Mouse (Mus musculus) bone marrow, adult 2 months (tissue): ENCODE measurements around the gene Eif3d. TPM values are rescaled to one million over a fixed set of nuclear protein-coding genes. Genes with fewer than 3 reads are reported as not detected.
A peak's percentile ranks its signal among the peaks of the same experiment; 100 is the strongest.

Experiments used
- H3K27ac ChIP-seq: fragments of 200-500 bp; 2 replicates; pipeline ENCODE4 v1.5.1; 2012; ENCODE audit warnings: low read depth, mild to moderate bottlenecking, control low read depth, inconsistent platforms, low read length; ENCODE audit not compliant: control insufficient read depth, poor library complexity, insufficient read depth
- H3K4me1 ChIP-seq: fragments of 200-500 bp; 2 replicates; pipeline ENCODE4 v1.6.1; 2011; ENCODE audit warnings: low read length; ENCODE audit not compliant: control insufficient read depth, insufficient read depth
- H3K4me3 ChIP-seq: fragments of 200-500 bp; replicated peaks from 2 replicates; pipeline ENCODE3; 2011; ENCODE audit warnings: mild to moderate bottlenecking, low read depth, low read length, control low read depth; ENCODE audit not compliant: control insufficient read depth
- CTCF ChIP-seq: fragments of 200-500 bp; IDR thresholded peaks from 2 replicates; pipeline ENCODE4 v1.5.1; 2011; ENCODE audit warnings: low read length, control low read depth; ENCODE audit not compliant: control insufficient read depth, insufficient read depth
- POLR2A ChIP-seq: fragments of 200-500 bp; IDR thresholded peaks from 2 replicates; pipeline ENCODE4 v1.6.1; 2011; ENCODE audit warnings: low read depth, mild to moderate bottlenecking, control low read depth, low read length, borderline replicate concordance; ENCODE audit not compliant: control insufficient read depth
- WGBS: fragments of 180-500 bp; shearing (Covaris S2); methylation state at CpG from one replicate; pipeline ENCODE4 v1.1.7; 2018; 5-methylcytosine and 5-hydroxymethylcytosine counted together
- polyA plus RNA-seq: library from polyadenylated mRNA; stranded (reverse); fragments of >200 nt; gene quantifications from 2 replicates; pipeline ENCODE4 v1.2.4, GENCODE M21; 2011; ENCODE audit warnings: low replicate concordance; ENCODE audit not compliant: missing spikeins, insufficient read depth, insufficient read length

Gene Eif3d
- polyA plus RNA-seq, 1 experiment: 79.3 TPM

DNA sequence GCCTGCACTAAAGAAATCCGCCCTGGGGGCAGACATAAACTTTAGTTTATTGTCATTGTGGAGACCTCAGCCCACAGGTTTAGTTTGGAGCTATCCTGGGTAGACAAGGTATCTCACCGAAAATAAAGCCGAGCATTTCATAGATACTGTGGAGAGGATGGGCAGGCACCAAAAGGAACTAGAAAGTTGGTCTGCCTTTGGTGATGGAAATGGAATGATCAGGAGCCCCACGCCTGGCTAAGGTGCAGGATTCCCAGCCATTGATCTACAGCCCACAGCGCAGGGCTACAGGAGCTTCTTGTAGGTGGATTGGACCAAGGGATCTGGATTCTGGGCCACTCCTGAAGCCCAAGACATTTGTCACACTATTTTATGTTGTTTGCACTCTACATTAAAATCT is 13.0 kb downstream of the Eif3d start:
- Histone ChIP-seq H3K4me1 (peaks cover 3% of the 10 kb centered on the region; the same call in 1 of the 2 replicates), H3K4me3 (no peak overlapping the region), H3K27ac (no peak overlapping the region)
- WGBS: 68% methylated on average over 5 of the region's 5 CpGs
- TF ChIP-seq CTCF (no peak), POLR2A (no peak)

GRCm38 (mm10) chr15:77956404-77956901 is 14.2 kb downstream of the Eif3d start, which contains the start of gene Foxred2:
Gene Foxred2 (minus strand): TSS chr15:77956722.
- H3K4me1 ChIP-seq: peaks cover 3% of the 10 kb centered on the region; the same call in 1 of the 2 replicates
- TF ChIP-seq CTCF (peak; percentile 46; the same call in 1 of the 2 replicates), POLR2A (peak; percentile 62; the same call in 1 of the 2 replicates)
- H3K27ac ChIP-seq: no peak within 1 kb of the TSS; the same call in 1 of the 2 replicates
- H3K4me3 ChIP-seq: peak within 1 kb of the TSS; percentile 71
- under 1% methylated on average over 39 of the region's 39 CpGs for WGBS

- WGBS: 21% methylated on average over 52 of the region's 52 CpGs
- TF ChIP-seq POLR2A: peak; percentile 28; the same call in 1 of the 2 replicates
- TF ChIP-seq CTCF: no peak
- H3K27ac ChIP-seq: no peak overlapping the region
- H3K4me3 ChIP-seq: peak overlapping the region; percentile 71
- peaks cover 3% of the 10 kb centered on the region; the same call in 1 of the 2 replicates for H3K4me1 ChIP-seq
Measured at GRCm38 (mm10) chr15:77955440-77956403, 14.9 kb downstream of the Eif3d start.

GRCm38 (mm10) chr15:77954362-77954761 is 16.3 kb downstream of the Eif3d start:
- TF ChIP-seq POLR2A (no peak), CTCF (no peak)
- Histone ChIP-seq H3K4me3 (no peak overlapping the region), H3K4me1 (peaks cover 3% of the 10 kb centered on the region; the same call in 1 of the 2 replicates), H3K27ac (no peak overlapping the region)
- WGBS: 67% methylated on average over 2 of the region's 2 CpGs

- peaks cover 3% of the 10 kb centered on the region; the same call in 1 of the 2 replicates for H3K4me1 ChIP-seq
Measured at GRCm38 (mm10) chr15:77952921-77953320, 17.7 kb downstream of the Eif3d start.

GRCm38 (mm10) chr15:77949061-77949460 is 21.6 kb downstream of the Eif3d start:
- TF ChIP-seq CTCF (no peak), POLR2A (no peak)
- 65% methylated on average over 7 of the region's 7 CpGs for WGBS
- H3K27ac ChIP-seq: no peak overlapping the region
- no peak overlapping the region for H3K4me3 ChIP-seq
- H3K4me1 ChIP-seq: peaks cover 4% of the 10 kb centered on the region

More at GRCm38 (mm10) chr15:77952921-77953320, 17.7 kb downstream of the Eif3d start:
- H3K4me3 ChIP-seq: no peak overlapping the region
- H3K27ac ChIP-seq: no peak overlapping the region
- TF ChIP-seq POLR2A: no peak
- no peak for TF ChIP-seq CTCF
- 85% methylated on average over 3 of the region's 3 CpGs for WGBS

DNA sequence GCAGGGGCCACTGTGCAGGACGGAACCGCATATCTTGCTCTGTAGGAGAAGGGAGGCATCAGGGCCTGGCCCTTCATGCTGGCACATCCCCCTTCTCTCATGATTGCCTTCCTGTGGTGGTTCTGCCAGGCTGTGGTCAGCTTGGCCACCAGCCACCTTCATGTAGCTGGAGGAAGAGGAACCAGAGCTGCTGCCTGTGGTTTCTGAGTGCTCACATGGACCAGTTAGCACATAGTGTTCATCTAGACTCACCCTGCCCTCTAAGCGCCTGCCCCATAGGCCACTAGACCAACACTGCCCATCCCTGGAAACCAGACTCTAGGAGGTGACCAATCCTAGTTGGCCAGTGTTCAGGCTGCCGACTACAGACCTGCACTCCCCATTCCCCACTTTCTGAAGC is 24.9 kb downstream of the Eif3d start:
- H3K4me1 ChIP-seq: peaks cover 4% of the 10 kb centered on the region
- 18% methylated on average over 4 of the region's 4 CpGs for WGBS
- H3K27ac ChIP-seq: peak overlapping the region; percentile 80

DNA sequence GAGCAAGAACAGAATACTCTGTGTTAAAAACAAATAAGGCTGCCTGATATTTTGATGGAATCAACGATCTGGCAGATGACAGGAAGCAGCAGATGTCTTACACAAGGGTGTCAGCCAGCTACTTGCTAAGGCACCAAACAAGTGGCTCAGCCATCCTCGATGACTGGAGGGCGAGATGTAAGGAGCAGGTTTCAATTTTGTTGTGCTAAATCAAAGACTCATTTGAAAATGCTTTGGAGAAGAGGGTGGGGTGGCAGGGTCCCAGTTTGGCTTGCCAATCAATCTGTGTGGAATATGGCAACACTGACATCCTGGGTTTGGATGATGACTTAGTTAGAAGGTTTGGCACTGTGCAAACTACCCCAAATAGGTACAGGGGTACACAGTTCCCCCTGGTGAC is 29.1 kb downstream of the Eif3d start:
- TF ChIP-seq CTCF: no peak
- no peak for TF ChIP-seq POLR2A
- Histone ChIP-seq H3K4me1 (peaks cover 4% of the 10 kb centered on the region), H3K27ac (no peak overlapping the region), H3K4me3 (no peak overlapping the region)
- whole genome bisulfite sequencing: 68% methylated on average over 3 of the region's 3 CpGs

More for the DNA sequence above, 24.9 kb downstream of the Eif3d start:
- TF ChIP-seq POLR2A (peak; percentile 58; the same call in 1 of the 2 replicates), CTCF (0 out of 2 replicates have a peak, but pooled peaks have one; percentile 1)
- peak overlapping the region; percentile 6 for H3K4me3 ChIP-seq
